Mouse (Mus musculus) NIH3T3 (cell line): ENCODE data around the gene Actr1a.

Source experiments
- DNase-seq: peaks from one replicate; pipeline ENCODE4 v3.0.0-alpha.2; 2012; ENCODE audit warnings: low read depth

The Actr1a gene

GRCm38 (mm10) chr19:46327531-46328064 is 68.0 kb downstream of the Actr1a start:
- no peak for DNase-seq
